Mouse (Mus musculus): ENCODE measurements around the gene Gm27029.

The Gm27029 gene

GRCm38 (mm10) chr11:101424105-101424851 lies at the start of gene Gm27029:
TSS of gene Gm27029 (minus strand) at chr11:101424796.
- 5% methylated on average over 23 of the region's 23 CpGs for WGBS

- WGBS: 57% methylated on average over 5 of the region's 5 CpGs
Observed at GRCm38 (mm10) chr11:101474298-101474697, 49.7 kb upstream of the Gm27029 start.

GRCm38 (mm10) chr11:101473686-101474085 lies 49.1 kb upstream of the Gm27029 start:
- WGBS: 75% methylated on average over 1 of the region's 1 CpGs

GRCm38 (mm10) chr11:101472336-101472735 lies 47.7 kb upstream of the Gm27029 start:
- 60% methylated on average over 7 of the region's 7 CpGs for WGBS

- WGBS: 52% methylated on average over 3 of the region's 3 CpGs
Observed at GRCm38 (mm10) chr11:101471926-101472325, 47.3 kb upstream of the Gm27029 start.

- 71% methylated on average over 7 of the region's 7 CpGs for WGBS
Observed at GRCm38 (mm10) chr11:101470206-101470605, 45.6 kb upstream of the Gm27029 start.

GRCm38 (mm10) chr11:101469155-101469554 lies 44.6 kb upstream of the Gm27029 start:
- WGBS: 41% methylated on average over 4 of the region's 4 CpGs

GRCm38 (mm10) chr11:101468731-101469130 lies 44.1 kb upstream of the Gm27029 start:
- 8% methylated on average over 13 of the region's 13 CpGs for WGBS

- WGBS: under 1% methylated on average over 30 of the region's 31 CpGs
Observed at GRCm38 (mm10) chr11:101468263-101468688, 43.7 kb upstream of the Gm27029 start.

- under 1% methylated on average over 53 of the region's 54 CpGs for WGBS
Observed at GRCm38 (mm10) chr11:101467477-101468262, 43.1 kb upstream of the Gm27029 start.

- 49% methylated on average over 5 of the region's 5 CpGs for WGBS
Observed at GRCm38 (mm10) chr11:101466552-101466950, 42.0 kb upstream of the Gm27029 start.

GRCm38 (mm10) chr11:101465869-101466551 lies 41.4 kb upstream of the Gm27029 start, which contains the start of gene Vat1:
TSS of gene Vat1 (minus strand) at chr11:101466230.
- 2% methylated on average over 60 of the region's 60 CpGs for WGBS

- under 1% methylated on average over 51 of the region's 51 CpGs for WGBS
Observed at GRCm38 (mm10) chr11:101465101-101465868, 40.7 kb upstream of the Gm27029 start.

GRCm38 (mm10) chr11:101464211-101465100 lies 39.9 kb upstream of the Gm27029 start, which contains the start of gene Rnd2:
TSS of gene Rnd2 (plus strand) at chr11:101464999.
- 27% methylated on average over 12 of the region's 12 CpGs for WGBS

GRCm38 (mm10) chr11:101462583-101463440 lies 38.2 kb upstream of the Gm27029 start:
- WGBS: 62% methylated on average over 13 of the region's 13 CpGs

GRCm38 (mm10) chr11:101462141-101462540 lies 37.5 kb upstream of the Gm27029 start:
- 80% methylated on average over 14 of the region's 14 CpGs for WGBS

- 91% methylated on average over 15 of the region's 15 CpGs for WGBS
Observed at GRCm38 (mm10) chr11:101460321-101460720, 35.7 kb upstream of the Gm27029 start.

GRCm38 (mm10) chr11:101459716-101460115 lies 35.1 kb upstream of the Gm27029 start:
- WGBS: 61% methylated on average over 6 of the region's 6 CpGs

GRCm38 (mm10) chr11:101458217-101458616 lies 33.6 kb upstream of the Gm27029 start:
- WGBS: 92% methylated on average over 12 of the region's 12 CpGs
